Mouse (Mus musculus) hindbrain, embryonic 11.5 days (tissue): ENCODE results near the gene Man2a1. TPM values are rescaled to one million over a fixed set of nuclear protein-coding genes. Genes with fewer than 3 reads are reported as not detected.

Experiments
- ATAC-seq: fragments of 200-750 bp; cut with Nextera tagmentation; 2 replicates; pipeline ENCODE4 v1.8.0; 2017; ENCODE audit warnings: mild to moderate bottlenecking, moderate TSS enrichment, moderate library complexity; ENCODE audit not compliant: low FRiP score
- DNase-seq: peaks from one replicate; pipeline ENCODE4 v3.0.0-alpha.2; 2015; ENCODE audit warnings: low spot score
- H3K27ac ChIP-seq: fragments of 300-500 bp; sonication (generic); 2 replicates; pipeline ENCODE4 v1.5.1; 2014; ENCODE audit warnings: mild to moderate bottlenecking, low read depth, low read length
- H3K27me3 ChIP-seq: fragments of 300-500 bp; sonication (generic); 2 replicates; pipeline ENCODE4 v1.6.1; 2014; ENCODE audit warnings: mild to moderate bottlenecking, low read length, moderate library complexity, mixed read lengths; ENCODE audit not compliant: control insufficient read depth, insufficient read depth
- H3K36me3 ChIP-seq: fragments of 300-500 bp; sonication (generic); 2 replicates; pipeline ENCODE4 v1.6.1; 2014; ENCODE audit warnings: mild to moderate bottlenecking, low read length, moderate library complexity, mixed read lengths; ENCODE audit not compliant: control insufficient read depth, insufficient read depth
- H3K4me1 ChIP-seq: fragments of 300-500 bp; sonication (generic); replicated peaks from 2 replicates; pipeline ENCODE4 v1.6.1; 2014; ENCODE audit warnings: low read length, mixed read lengths; ENCODE audit not compliant: control insufficient read depth, insufficient read depth
- H3K4me2 ChIP-seq: fragments of 300-500 bp; sonication (generic); replicated peaks from 2 replicates; pipeline ENCODE4 v1.6.1; 2014; ENCODE audit warnings: mild to moderate bottlenecking, low read depth, low read length
- H3K4me3 ChIP-seq: fragments of 300-500 bp; sonication (generic); 2 replicates; pipeline ENCODE4 v1.5.1; 2014; ENCODE audit warnings: low read depth, low read length
- H3K9ac ChIP-seq: fragments of 300-500 bp; sonication (generic); 2 replicates; pipeline ENCODE4 v1.6.1; 2014; ENCODE audit warnings: low read depth, low read length
- H3K9me3 ChIP-seq: fragments of 300-500 bp; sonication (generic); 2 replicates; pipeline ENCODE4 v1.6.1; 2016; ENCODE audit warnings: low read length; ENCODE audit not compliant: control insufficient read depth
- WGBS: fragments of 180-500 bp; shearing (Covaris S2); extraction: QIAGEN DNeasy Blood & Tissue Kit; methylation state at CpG from one replicate; pipeline ENCODE4 v1.1.7; 2014; 5-methylcytosine and 5-hydroxymethylcytosine counted together
- polyA plus RNA-seq: library from polyadenylated mRNA; unstranded; fragments of >200 nt; fragmentation: Nextera tagmentation; extraction: Ambion mirVana; gene quantifications from 2 replicates; pipeline ENCODE4 v1.2.1, GENCODE M21; 2014

Gene Man2a1
- polyA plus RNA-seq, 1 experiment from 2014 or later = 5.9 TPM

DNA sequence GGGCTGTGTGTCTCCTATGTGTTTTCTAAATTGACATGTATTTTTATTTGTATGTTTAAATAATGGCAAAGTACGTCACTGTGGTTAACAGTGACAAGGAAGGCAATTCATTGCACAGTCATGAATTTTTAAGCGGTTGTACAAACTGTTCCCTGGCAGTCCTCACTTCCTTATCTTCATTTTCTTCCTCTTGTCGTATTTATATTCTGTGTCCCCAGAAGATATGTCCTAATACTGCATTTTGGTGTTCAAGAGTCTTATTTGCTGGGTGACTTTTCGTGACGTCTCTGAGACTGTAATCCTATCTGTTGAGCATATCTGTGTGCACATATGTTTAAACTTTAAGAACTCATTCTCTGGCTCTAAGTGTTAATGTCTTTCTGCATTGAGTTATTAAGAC is 120.6 kb downstream of the Man2a1 start:
- no peak overlapping the region for H3K27ac ChIP-seq
- no peak overlapping the region for H3K9ac ChIP-seq
- ATAC-seq (no peak), DNase-seq (no peak)
- 89% methylated on average over 5 of the region's 5 CpGs for WGBS
- no peaks in the 10 kb centered on the region for H3K4me1 ChIP-seq
- no peaks in the 10 kb centered on the region for H3K9me3 ChIP-seq
- no peak overlapping the region for H3K4me3 ChIP-seq
- no peak overlapping the region for H3K4me2 ChIP-seq
- H3K36me3 ChIP-seq = no peaks in the 10 kb centered on the region
- no peaks in the 10 kb centered on the region for H3K27me3 ChIP-seq

DNA sequence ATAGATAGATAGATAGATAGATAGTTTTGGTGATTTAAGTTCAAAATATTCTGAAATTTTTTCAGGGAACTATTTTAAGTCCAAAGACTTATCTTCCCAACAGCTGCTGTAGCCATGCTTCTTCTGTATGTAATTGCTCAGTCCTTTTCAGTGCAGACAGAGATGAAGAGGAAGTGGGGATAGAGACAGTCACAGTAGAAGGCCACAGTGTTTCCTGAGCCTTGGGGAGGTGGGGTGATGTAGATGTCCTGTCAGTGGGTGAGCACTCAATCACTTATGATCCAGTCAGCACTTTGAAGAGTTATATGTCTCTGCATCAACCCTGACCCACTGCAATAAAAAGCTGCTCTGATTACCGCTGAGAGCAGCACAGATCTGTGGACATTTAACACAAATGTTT is 122.6 kb downstream of the Man2a1 start:
- DNase-seq (no peak), ATAC-seq (no peak)
- WGBS = 92% methylated on average over 1 of the region's 1 CpGs
- Histone ChIP-seq H3K4me2 (no peak overlapping the region), H3K27ac (no peak overlapping the region), H3K9me3 (no peaks in the 10 kb centered on the region), H3K9ac (no peak overlapping the region), H3K36me3 (no peaks in the 10 kb centered on the region), H3K4me1 (no peaks in the 10 kb centered on the region), H3K27me3 (no peaks in the 10 kb centered on the region), H3K4me3 (no peak overlapping the region)

DNA sequence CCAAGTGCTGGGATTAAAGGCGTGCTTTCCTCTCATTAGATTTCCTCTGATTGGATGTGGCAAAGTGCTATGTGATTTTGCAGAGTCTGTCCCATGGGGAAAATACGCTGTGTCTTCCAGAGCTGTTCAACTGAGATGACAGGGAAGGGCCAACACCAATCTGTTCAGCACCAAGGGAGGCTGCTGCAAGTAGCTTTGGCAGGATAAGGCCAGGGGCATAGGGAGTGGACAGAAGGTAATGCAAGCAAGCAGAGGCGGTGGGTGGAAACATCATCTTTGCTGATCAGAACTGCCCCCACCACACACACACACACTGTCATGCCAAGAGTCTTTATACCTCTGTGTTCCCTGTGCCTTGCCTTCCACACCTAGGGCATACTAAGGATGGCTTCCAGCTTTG is 124.7 kb downstream of the Man2a1 start:
- Histone ChIP-seq H3K4me3 (no peak overlapping the region), H3K4me1 (no peaks in the 10 kb centered on the region), H3K9me3 (no peaks in the 10 kb centered on the region), H3K4me2 (no peak overlapping the region), H3K9ac (no peak overlapping the region), H3K27ac (no peak overlapping the region), H3K36me3 (no peaks in the 10 kb centered on the region), H3K27me3 (no peaks in the 10 kb centered on the region)
- 88% methylated on average over 3 of the region's 3 CpGs for WGBS
- ATAC-seq (no peak), DNase-seq (no peak)

DNA sequence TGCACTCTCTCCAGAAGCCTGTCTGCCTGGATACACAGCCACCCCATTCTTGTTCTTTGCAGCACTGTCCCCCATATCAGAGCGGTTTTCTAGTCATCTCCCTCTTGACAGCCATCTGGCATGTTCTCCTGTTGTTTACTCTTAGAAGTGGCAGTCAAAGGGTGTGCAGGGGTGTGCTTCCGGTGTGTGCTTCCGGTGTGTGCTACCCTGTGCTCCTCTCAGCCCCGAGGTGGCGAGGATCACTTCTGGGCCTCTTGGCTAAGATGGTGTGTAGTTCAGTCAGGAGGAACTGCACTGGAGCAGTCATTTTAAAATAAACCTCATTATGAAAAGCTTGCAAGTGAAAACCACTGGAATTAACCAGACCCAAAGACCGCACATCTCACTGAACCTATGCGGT is 125.5 kb downstream of the Man2a1 start:
- Histone ChIP-seq H3K27ac (no peak overlapping the region), H3K9ac (no peak overlapping the region), H3K4me1 (no peaks in the 10 kb centered on the region), H3K36me3 (no peaks in the 10 kb centered on the region), H3K4me2 (no peak overlapping the region), H3K27me3 (no peaks in the 10 kb centered on the region), H3K4me3 (no peak overlapping the region), H3K9me3 (no peaks in the 10 kb centered on the region)
- ATAC-seq (no peak), DNase-seq (no peak)
- WGBS = 87% methylated on average over 7 of the region's 7 CpGs

DNA sequence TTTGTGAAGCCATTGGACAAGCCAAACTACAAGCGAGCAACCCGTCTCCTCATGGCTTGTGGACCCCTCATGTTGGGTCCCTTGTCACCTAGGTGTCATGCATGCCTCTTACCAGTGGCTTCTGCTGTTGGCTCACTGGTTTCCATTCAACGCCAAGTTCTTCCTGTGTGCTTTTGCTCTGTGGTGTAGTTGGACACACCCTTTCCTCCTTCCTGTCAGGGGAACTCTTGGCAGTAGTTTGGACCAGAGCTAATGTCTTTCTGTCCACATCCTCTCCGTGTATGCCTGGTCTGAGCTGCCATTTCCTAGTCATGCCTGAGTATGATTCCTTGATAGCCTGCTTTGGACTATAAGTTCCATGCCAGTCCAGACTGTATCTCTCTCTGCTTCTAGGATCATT is 135.0 kb downstream of the Man2a1 start:
- H3K27me3 ChIP-seq = no peaks in the 10 kb centered on the region
- DNase-seq (no peak), ATAC-seq (no peak)
- H3K27ac ChIP-seq = no peak overlapping the region
- H3K4me1 ChIP-seq = no peaks in the 10 kb centered on the region
- no peaks in the 10 kb centered on the region for H3K9me3 ChIP-seq
- H3K9ac ChIP-seq = no peak overlapping the region
- H3K36me3 ChIP-seq = no peaks in the 10 kb centered on the region
- no peak overlapping the region for H3K4me3 ChIP-seq
- WGBS = 93% methylated on average over 4 of the region's 4 CpGs
- no peak overlapping the region for H3K4me2 ChIP-seq

DNA sequence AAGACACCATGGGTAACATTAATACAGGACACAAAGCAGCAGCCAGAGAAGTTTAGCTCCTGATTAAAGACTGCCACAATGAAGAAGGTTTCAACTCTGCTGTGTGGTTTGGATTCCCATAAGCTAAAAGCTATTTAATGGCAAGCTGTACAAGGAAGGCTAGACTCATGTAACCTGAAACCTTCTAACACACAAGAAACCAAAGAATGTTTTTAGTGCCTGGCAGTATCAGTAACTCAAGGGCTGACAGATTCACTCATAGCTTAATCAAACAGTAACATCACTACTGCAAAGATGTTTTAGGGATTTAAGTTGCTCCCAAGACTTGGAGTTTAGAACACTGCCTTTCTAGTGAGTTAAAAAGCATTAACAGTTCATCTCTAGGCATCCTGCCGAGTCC is 137.4 kb downstream of the Man2a1 start:
- no peak overlapping the region for H3K27ac ChIP-seq
- no peaks in the 10 kb centered on the region for H3K4me1 ChIP-seq
- no peak overlapping the region for H3K4me2 ChIP-seq
- no peaks in the 10 kb centered on the region for H3K27me3 ChIP-seq
- ATAC-seq = no peak
- H3K36me3 ChIP-seq = no peaks in the 10 kb centered on the region
- no peaks in the 10 kb centered on the region for H3K9me3 ChIP-seq
- DNase-seq = no peak
- WGBS = 77% methylated on average over 1 of the region's 1 CpGs
- H3K4me3 ChIP-seq = no peak overlapping the region
- H3K9ac ChIP-seq = no peak overlapping the region

DNA sequence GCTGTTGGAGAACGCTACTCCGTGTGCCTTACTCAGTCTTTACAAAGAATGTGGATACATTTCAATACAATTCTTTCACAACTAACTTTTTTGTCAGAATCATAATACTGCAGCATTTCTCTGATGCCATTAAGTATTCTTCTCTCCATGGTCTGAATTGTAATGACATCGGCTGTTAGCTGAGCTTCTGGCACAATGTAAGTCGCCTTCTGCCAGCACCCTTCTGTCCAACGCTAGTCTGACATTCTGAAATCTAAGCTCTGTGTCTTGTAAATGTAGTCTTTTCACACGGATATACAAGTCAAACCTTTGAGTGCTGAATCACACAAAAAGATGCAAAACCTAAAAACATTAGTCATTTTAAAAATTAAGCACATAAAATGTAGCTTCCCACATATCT is 138.6 kb downstream of the Man2a1 start:
- Histone ChIP-seq H3K4me3 (no peak overlapping the region), H3K9me3 (no peaks in the 10 kb centered on the region), H3K9ac (no peak overlapping the region), H3K27ac (no peak overlapping the region), H3K27me3 (no peaks in the 10 kb centered on the region), H3K4me1 (no peaks in the 10 kb centered on the region), H3K36me3 (no peaks in the 10 kb centered on the region), H3K4me2 (no peak overlapping the region)
- no peak for ATAC-seq
- DNase-seq = no peak
- 93% methylated on average over 6 of the region's 6 CpGs for WGBS

DNA sequence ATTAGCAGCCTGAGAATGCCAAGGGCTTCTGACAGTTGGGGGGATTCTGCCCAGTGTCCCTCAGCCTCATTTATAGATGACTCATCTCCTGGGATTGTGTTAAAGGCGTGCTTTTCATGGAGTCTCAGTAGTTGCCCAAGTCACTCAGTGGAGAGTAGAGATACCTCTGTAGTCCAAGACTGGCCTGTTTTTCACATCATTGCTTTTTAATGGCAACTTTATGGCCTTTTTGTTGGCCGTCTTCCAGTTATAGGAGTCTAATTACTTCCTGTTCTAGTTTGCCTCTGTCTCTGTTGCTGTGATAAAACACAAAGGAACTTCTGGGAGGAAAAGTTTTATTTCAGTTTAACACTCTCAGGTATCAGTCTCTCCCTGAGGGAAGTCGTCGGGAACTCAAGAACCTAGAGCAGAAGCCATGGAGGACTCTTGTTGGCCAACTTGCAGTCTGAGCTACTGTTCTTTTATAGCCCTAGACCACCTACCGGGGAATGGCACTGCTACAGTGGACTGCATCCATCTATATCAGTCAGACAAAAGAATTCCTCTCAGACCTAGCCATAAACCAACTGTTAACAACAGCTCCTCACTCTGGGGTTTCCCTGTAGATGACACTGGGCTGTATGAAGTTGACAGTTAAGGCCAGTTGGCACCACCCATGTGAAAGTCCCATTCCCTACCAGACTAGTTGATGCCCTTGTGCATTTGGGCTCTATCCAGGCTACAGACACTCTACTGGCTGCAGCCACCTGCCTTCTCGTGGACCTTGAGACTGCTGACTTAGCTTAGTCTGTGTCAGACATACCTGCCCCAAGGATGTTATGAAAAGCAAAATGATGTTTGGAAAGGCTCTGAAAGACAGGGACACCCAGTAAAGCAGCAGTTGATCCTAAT is 142.4 kb downstream of the Man2a1 start:
- WGBS = 86% methylated on average over 6 of the region's 6 CpGs
- no peaks in the 10 kb centered on the region for H3K27me3 ChIP-seq
- no peaks in the 10 kb centered on the region for H3K9me3 ChIP-seq
- DNase-seq (no peak), ATAC-seq (no peak)
- H3K36me3 ChIP-seq = no peaks in the 10 kb centered on the region
- H3K4me1 ChIP-seq = no peaks in the 10 kb centered on the region
- no peak overlapping the region for H3K9ac ChIP-seq
- no peak overlapping the region for H3K27ac ChIP-seq
- no peak overlapping the region for H3K4me2 ChIP-seq
- no peak overlapping the region for H3K4me3 ChIP-seq

DNA sequence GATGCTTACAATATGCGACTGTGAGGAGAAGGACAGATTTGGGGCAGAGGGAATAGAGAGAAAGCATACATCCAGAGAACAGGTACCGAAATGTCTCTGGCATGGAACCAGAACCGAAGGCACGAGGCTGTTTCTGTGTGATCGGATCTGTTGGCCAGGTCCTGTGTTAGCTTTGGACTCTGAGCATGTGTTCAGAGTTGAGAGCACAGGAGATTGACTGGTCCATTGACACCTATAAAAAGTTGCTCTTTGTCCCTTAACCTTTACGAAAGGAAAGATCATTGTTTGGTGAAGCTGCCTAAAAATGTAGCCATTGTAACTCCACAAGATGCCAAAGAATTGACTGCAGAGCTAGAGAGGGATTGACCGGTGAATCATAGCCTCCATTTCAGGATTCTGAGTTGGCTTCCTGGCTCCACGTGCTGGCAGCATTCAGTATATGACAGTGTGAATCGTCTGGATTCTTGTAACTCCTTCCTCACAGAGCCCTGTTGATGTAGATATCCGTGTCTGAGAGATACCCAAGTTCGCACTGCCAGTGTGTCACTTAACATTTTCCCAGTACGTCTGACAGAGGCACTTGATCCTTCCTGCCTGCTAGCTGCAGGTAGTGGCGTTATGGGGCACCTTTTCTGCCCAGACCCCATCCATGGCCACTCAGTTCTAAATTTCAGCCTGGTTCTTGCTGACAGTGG is 143.2 kb downstream of the Man2a1 start:
- no peaks in the 10 kb centered on the region for H3K36me3 ChIP-seq
- H3K27me3 ChIP-seq = no peaks in the 10 kb centered on the region
- H3K4me1 ChIP-seq = no peaks in the 10 kb centered on the region
- H3K4me2 ChIP-seq = no peak overlapping the region
- no peak overlapping the region for H3K27ac ChIP-seq
- no peak overlapping the region for H3K9ac ChIP-seq
- 95% methylated on average over 13 of the region's 13 CpGs for WGBS
- no peaks in the 10 kb centered on the region for H3K9me3 ChIP-seq
- ATAC-seq (no peak), DNase-seq (no peak)
- no peak overlapping the region for H3K4me3 ChIP-seq
